Mouse (Mus musculus): ENCODE results near the gene Actr1a. TPM values are rescaled to one million over a fixed set of nuclear protein-coding genes. Genes with fewer than 3 reads are reported as not detected.

Gene Actr1a
- total RNA-seq, 2 experiments from 2014 or later: 65.1 to 69.1 TPM

GRCm38 (mm10) chr19:46327531-46328064 is 68.0 kb downstream of the Actr1a start:
- DNase-seq: no peak

Small RNA genes within 50 kb of the gene (microRNA-seq; reads per million reads assigned to microRNA genes)
- 0 to 1.3 reads per million in 2 experiments for gene Mir146b

Other genes starting within 250 kb of the Actr1a start
- 10 to 100 TPM; 19.0 to 21.6 TPM for gene Pitx3, start 247.4 kb downstream of the Actr1a start, total RNA-seq (2021)
- gene Gbf1, start 243.2 kb downstream of the Actr1a start, total RNA-seq (2021): 10 to 100 TPM; 54.9 to 62.5 TPM
- gene Nfkb2, start 91.4 kb downstream of the Actr1a start, total RNA-seq (2021): 10 to 100 TPM; 10.4 to 14.3 TPM
- gene Psd, start 68.6 kb downstream of the Actr1a start, total RNA-seq (2021): 1 to 10 TPM; 2.2 to 2.6 TPM
- gene Fbxl15, start 67.6 kb downstream of the Actr1a start, total RNA-seq (2021): 1 to 10 TPM; 2.7 to 3.7 TPM
- 10 to 100 TPM; 88.3 TPM for gene Cuedc2, start 57.0 kb downstream of the Actr1a start, total RNA-seq (2021)
- 1 to 10 TPM; 1.2 to 1.5 TPM for gene Mfsd13a, start 54.6 kb downstream of the Actr1a start, total RNA-seq (2021)
- gene 2310034G01Rik, start 45.4 kb downstream of the Actr1a start, total RNA-seq (2021): under 1 TPM; 0.35 to 0.56 TPM
- 10 to 100 TPM; 11.8 to 14.2 TPM for gene Sufu, start 1.1 kb upstream of the Actr1a start, total RNA-seq (2021)
- 10 to 100 TPM; 26.1 to 29.7 TPM for gene Trim8, start 106.0 kb upstream of the Actr1a start, total RNA-seq (2021)
- gene Arl3, start 177.4 kb upstream of the Actr1a start, total RNA-seq (2021): 10 to 100 TPM; 48.9 to 50.5 TPM
- 1 to 10 TPM; 5.5 to 7.3 TPM for gene Sfxn2, start 177.6 kb upstream of the Actr1a start, total RNA-seq (2021)
- 10 to 100 TPM; 38.3 to 41.6 TPM for gene Wbp1l, start 203.3 kb upstream of the Actr1a start, total RNA-seq (2021)